Mouse (Mus musculus) limb, embryonic 10.5 days (tissue): ENCODE measurements around the gene Nt5dc2. TPM values are rescaled to one million over a fixed set of nuclear protein-coding genes. Genes with fewer than 3 reads are reported as not detected.

Experiments
- DNase-seq: peaks from one replicate; pipeline ENCODE4 v3.0.0-alpha.2; 2017; ENCODE audit warnings: low spot score
- H3K27ac ChIP-seq: fragments of 300-500 bp; sonication (generic); 2 replicates; pipeline ENCODE4 v1.5.1; 2016; ENCODE audit warnings: mild to moderate bottlenecking
- H3K27me3 ChIP-seq: fragments of 300-500 bp; sonication (generic); 2 replicates; pipeline ENCODE4 v1.6.1; 2016; ENCODE audit warnings: low read depth, mild to moderate bottlenecking; ENCODE audit not compliant: poor library complexity, severe bottlenecking
- H3K36me3 ChIP-seq: fragments of 300-500 bp; sonication (generic); 2 replicates; pipeline ENCODE4 v1.6.1; 2016; ENCODE audit warnings: mild to moderate bottlenecking, moderate library complexity
- H3K4me1 ChIP-seq: fragments of 300-500 bp; sonication (generic); 2 replicates; pipeline ENCODE4 v1.6.1; 2016
- H3K4me3 ChIP-seq: fragments of 300-500 bp; sonication (generic); 2 replicates; pipeline ENCODE4 v1.5.1; 2016; ENCODE audit warnings: mild to moderate bottlenecking, moderate library complexity
- H3K9me3 ChIP-seq: fragments of 300-500 bp; sonication (generic); replicated peaks from 2 replicates; pipeline ENCODE4 v1.6.1; 2016; ENCODE audit warnings: mild to moderate bottlenecking
- WGBS: fragments of 180-500 bp; shearing (Covaris S2); methylation state at CpG from one replicate; pipeline ENCODE4 v1.1.7; 2016; 5-methylcytosine and 5-hydroxymethylcytosine counted together
- polyA plus RNA-seq: library from polyadenylated mRNA; unstranded; fragments of >200 nt; fragmentation: Nextera tagmentation; extraction: Ambion mirVana; gene quantifications from 2 replicates; pipeline ENCODE4 v1.2.1, GENCODE M21; 2016

The Nt5dc2 gene
- 638 and 656 TPM in 2 replicates for polyA plus RNA-seq

- Histone ChIP-seq H3K4me1 (peaks cover 59% of the 10 kb centered on the region), H3K36me3 (peaks cover 49% of the 10 kb centered on the region), H3K9me3 (no peaks in the 10 kb centered on the region), H3K4me3 (peak within 1 kb of the TSS; percentile 100), H3K27me3 (no peaks in the 10 kb centered on the region), H3K27ac (peak within 1 kb of the TSS; percentile 98)
- WGBS: 6% methylated on average over 62 of the region's 63 CpGs
- DNase-seq: peak; percentile 95
These were observed at the start of gene Nt5dc2 for GRCm38 (mm10) chr14:31130236-31131220. TSS of gene Nt5dc2 (plus strand) at chr14:31131053.

GRCm38 (mm10) chr14:31081147-31081546 is 49.7 kb upstream of the Nt5dc2 start:
- H3K9me3 ChIP-seq: no peaks in the 10 kb centered on the region
- no peak overlapping the region for H3K27ac ChIP-seq
- no peak overlapping the region for H3K4me3 ChIP-seq
- H3K36me3 ChIP-seq: peaks cover 96% of the 10 kb centered on the region
- no peaks in the 10 kb centered on the region for H3K4me1 ChIP-seq
- DNase-seq: no peak
- no peaks in the 10 kb centered on the region for H3K27me3 ChIP-seq

- Histone ChIP-seq H3K27ac (no peak overlapping the region), H3K27me3 (no peaks in the 10 kb centered on the region), H3K9me3 (no peaks in the 10 kb centered on the region), H3K36me3 (peaks cover 100% of the 10 kb centered on the region), H3K4me1 (no peaks in the 10 kb centered on the region), H3K4me3 (no peak overlapping the region)
- DNase-seq: no peak
- WGBS: 85% methylated on average over 6 of the region's 6 CpGs
These were observed 43.4 kb upstream of the Nt5dc2 start for GRCm38 (mm10) chr14:31087433-31087832.

GRCm38 (mm10) chr14:31088515-31088914 is 42.3 kb upstream of the Nt5dc2 start:
- H3K27me3 ChIP-seq: no peaks in the 10 kb centered on the region
- no peaks in the 10 kb centered on the region for H3K4me1 ChIP-seq
- 98% methylated on average over 2 of the region's 2 CpGs for WGBS
- no peak for DNase-seq
- H3K9me3 ChIP-seq: no peaks in the 10 kb centered on the region
- peaks cover 100% of the 10 kb centered on the region for H3K36me3 ChIP-seq
- no peak overlapping the region for H3K4me3 ChIP-seq
- H3K27ac ChIP-seq: no peak overlapping the region

GRCm38 (mm10) chr14:31089918-31090317 is 40.9 kb upstream of the Nt5dc2 start:
- no peak for DNase-seq
- H3K27me3 ChIP-seq: no peaks in the 10 kb centered on the region
- peaks cover 99% of the 10 kb centered on the region for H3K36me3 ChIP-seq
- H3K27ac ChIP-seq: no peak overlapping the region
- H3K9me3 ChIP-seq: no peaks in the 10 kb centered on the region
- no peak overlapping the region for H3K4me3 ChIP-seq
- no peaks in the 10 kb centered on the region for H3K4me1 ChIP-seq
- 96% methylated on average over 1 of the region's 1 CpGs for WGBS

GRCm38 (mm10) chr14:31105156-31105555 is 25.7 kb upstream of the Nt5dc2 start:
- H3K27ac ChIP-seq: no peak overlapping the region
- H3K4me3 ChIP-seq: no peak overlapping the region
- peaks cover 96% of the 10 kb centered on the region for H3K36me3 ChIP-seq
- no peaks in the 10 kb centered on the region for H3K9me3 ChIP-seq
- WGBS: 90% methylated on average over 2 of the region's 2 CpGs
- H3K4me1 ChIP-seq: no peaks in the 10 kb centered on the region
- DNase-seq: no peak
- H3K27me3 ChIP-seq: no peaks in the 10 kb centered on the region

- Histone ChIP-seq H3K27me3 (no peaks in the 10 kb centered on the region), H3K4me3 (no peak overlapping the region), H3K36me3 (peaks cover 100% of the 10 kb centered on the region), H3K9me3 (no peaks in the 10 kb centered on the region), H3K4me1 (no peaks in the 10 kb centered on the region), H3K27ac (no peak overlapping the region)
- WGBS: 91% methylated on average over 3 of the region's 3 CpGs
- no peak for DNase-seq
These were observed 20.2 kb upstream of the Nt5dc2 start for GRCm38 (mm10) chr14:31110613-31111012.

GRCm38 (mm10) chr14:31112187-31112586 is 18.7 kb upstream of the Nt5dc2 start:
- WGBS: 90% methylated on average over 5 of the region's 5 CpGs
- H3K27ac ChIP-seq: no peak overlapping the region

GRCm38 (mm10) chr14:31114011-31114410 is 16.8 kb upstream of the Nt5dc2 start:
- Histone ChIP-seq H3K4me3 (no peak overlapping the region), H3K27me3 (no peaks in the 10 kb centered on the region), H3K27ac (no peak overlapping the region), H3K4me1 (no peaks in the 10 kb centered on the region), H3K9me3 (no peaks in the 10 kb centered on the region), H3K36me3 (peaks cover 100% of the 10 kb centered on the region)
- no peak for DNase-seq
- WGBS: 76% methylated on average over 3 of the region's 3 CpGs

More at GRCm38 (mm10) chr14:31112187-31112586, 18.7 kb upstream of the Nt5dc2 start:
- no peak for DNase-seq
- no peaks in the 10 kb centered on the region for H3K9me3 ChIP-seq
- H3K27me3 ChIP-seq: no peaks in the 10 kb centered on the region
- peaks cover 100% of the 10 kb centered on the region for H3K36me3 ChIP-seq
- no peak overlapping the region for H3K4me3 ChIP-seq
- no peaks in the 10 kb centered on the region for H3K4me1 ChIP-seq

GRCm38 (mm10) chr14:31115522-31115921 is 15.3 kb upstream of the Nt5dc2 start:
- no peak for DNase-seq
- Histone ChIP-seq H3K4me1 (no peaks in the 10 kb centered on the region), H3K9me3 (no peaks in the 10 kb centered on the region), H3K27me3 (no peaks in the 10 kb centered on the region), H3K4me3 (no peak overlapping the region), H3K36me3 (peaks cover 97% of the 10 kb centered on the region), H3K27ac (no peak overlapping the region)
- WGBS: 74% methylated on average over 2 of the region's 2 CpGs

GRCm38 (mm10) chr14:31125106-31126075 is 5.5 kb upstream of the Nt5dc2 start:
- peaks cover 35% of the 10 kb centered on the region for H3K4me1 ChIP-seq
- peaks cover 62% of the 10 kb centered on the region for H3K36me3 ChIP-seq
- no peaks in the 10 kb centered on the region for H3K9me3 ChIP-seq
- DNase-seq: peak; percentile 31
- no peaks in the 10 kb centered on the region for H3K27me3 ChIP-seq
- H3K27ac ChIP-seq: peak overlapping the region; percentile 33
- 58% methylated on average over 9 of the region's 9 CpGs for WGBS
- no peak overlapping the region for H3K4me3 ChIP-seq

GRCm38 (mm10) chr14:31126826-31127225 is 4.0 kb upstream of the Nt5dc2 start:
- H3K27me3 ChIP-seq: no peaks in the 10 kb centered on the region
- H3K4me1 ChIP-seq: peaks cover 46% of the 10 kb centered on the region
- DNase-seq: peak; percentile 27
- H3K4me3 ChIP-seq: peak overlapping the region; percentile 78
- no peak overlapping the region for H3K27ac ChIP-seq
- 95% methylated on average over 8 of the region's 8 CpGs for WGBS
- peaks cover 47% of the 10 kb centered on the region for H3K36me3 ChIP-seq
- H3K9me3 ChIP-seq: no peaks in the 10 kb centered on the region
